Mouse (Mus musculus) intestine, postnatal 0 days (tissue): ENCODE results near the gene Sepsecs. TPM values are rescaled to one million over a fixed set of nuclear protein-coding genes. Genes with fewer than 3 reads are reported as not detected.

ENCODE experiments used
- ATAC-seq: fragments of 200-750 bp; cut with Nextera tagmentation; 2 replicates; pipeline ENCODE4 v1.8.0; 2017; ENCODE audit warnings: mild to moderate bottlenecking, moderate TSS enrichment, moderate library complexity
- H3K27ac ChIP-seq: fragments of 300-500 bp; sonication (generic); 2 replicates; pipeline ENCODE4 v1.5.1; 2014; ENCODE audit warnings: mild to moderate bottlenecking, low read depth, low read length, moderate library complexity
- H3K27me3 ChIP-seq: fragments of 300-500 bp; sonication (generic); replicated peaks from 2 replicates; pipeline ENCODE4 v1.6.1; 2014; ENCODE audit warnings: low read length, mixed read lengths; ENCODE audit not compliant: control insufficient read depth, insufficient read depth
- H3K36me3 ChIP-seq: fragments of 300-500 bp; sonication (generic); 2 replicates; pipeline ENCODE4 v1.6.1; 2014; ENCODE audit warnings: mild to moderate bottlenecking, moderate library complexity; ENCODE audit not compliant: control insufficient read depth, insufficient read depth
- H3K4me1 ChIP-seq: fragments of 300-500 bp; sonication (generic); replicated peaks from 2 replicates; pipeline ENCODE4 v1.6.1; 2014; ENCODE audit warnings: antibody characterized with exemption, low read length, mixed read lengths; ENCODE audit not compliant: control insufficient read depth, insufficient read depth
- H3K4me2 ChIP-seq: fragments of 300-500 bp; sonication (generic); replicated peaks from 2 replicates; pipeline ENCODE4 v1.6.1; 2014; ENCODE audit warnings: low read depth, mild to moderate bottlenecking, moderate library complexity
- H3K4me3 ChIP-seq: fragments of 300-500 bp; sonication (generic); 2 replicates; pipeline ENCODE4 v1.5.1; 2014; ENCODE audit warnings: low read depth, low read length
- H3K9ac ChIP-seq: fragments of 300-500 bp; sonication (generic); 2 replicates; pipeline ENCODE4 v1.6.1; 2014; ENCODE audit warnings: mild to moderate bottlenecking, low read depth, low read length
- H3K9me3 ChIP-seq: fragments of 300-500 bp; sonication (generic); 2 replicates; pipeline ENCODE4 v1.6.1; 2016; ENCODE audit warnings: mixed run types; ENCODE audit not compliant: control insufficient read depth
- CTCF ChIP-seq: sonication (generic); IDR thresholded peaks from 2 replicates; pipeline ENCODE4 v1.5.1; 2016; ENCODE audit warnings: low read depth, mild to moderate bottlenecking, control low read depth, antibody characterized with exemption, moderate library complexity
- WGBS: fragments of 180-500 bp; shearing (Covaris S2); extraction: QIAGEN DNeasy Blood & Tissue Kit; methylation state at CpG from one replicate; pipeline ENCODE4 v1.1.7; 2014; 5-methylcytosine and 5-hydroxymethylcytosine counted together
- polyA plus RNA-seq: library from polyadenylated mRNA; unstranded; fragments of >200 nt; fragmentation: Nextera tagmentation; extraction: Ambion mirVana; gene quantifications from 2 replicates; pipeline ENCODE4 v1.2.1, GENCODE M21; 2015

Gene Sepsecs
- polyA plus RNA-seq, 1 experiment from 2014 or later: 8.9 TPM

DNA sequence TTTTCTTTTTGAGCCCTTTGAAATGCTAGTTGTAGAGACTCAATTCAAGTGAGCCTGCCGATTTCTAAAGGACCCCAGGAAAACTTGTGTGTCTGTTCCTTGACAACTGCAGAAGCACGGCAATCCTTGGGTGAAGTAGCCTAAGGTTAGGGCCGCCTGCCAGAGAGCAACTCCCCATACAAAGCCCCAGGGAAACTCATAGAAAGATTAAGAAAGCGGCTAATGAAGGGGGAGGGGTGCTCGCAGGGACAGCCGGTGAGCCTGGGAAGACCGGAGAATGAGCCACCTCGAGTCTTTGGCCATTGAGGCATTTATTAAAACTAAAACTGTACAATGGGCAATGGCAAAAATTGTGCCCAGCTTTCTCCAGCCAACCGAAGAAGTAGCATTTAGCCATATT lies 3.8 kb upstream of the Sepsecs start:
- WGBS: 55% methylated on average over 9 of the region's 9 CpGs
- no peak for ATAC-seq
- Histone ChIP-seq H3K4me2 (no peak overlapping the region), H3K27me3 (no peaks in the 10 kb centered on the region), H3K4me1 (no peaks in the 10 kb centered on the region), H3K9ac (no peak overlapping the region), H3K36me3 (no peaks in the 10 kb centered on the region), H3K4me3 (no peak overlapping the region), H3K9me3 (no peaks in the 10 kb centered on the region), H3K27ac (no peak overlapping the region)
- no peak for TF ChIP-seq CTCF

DNA sequence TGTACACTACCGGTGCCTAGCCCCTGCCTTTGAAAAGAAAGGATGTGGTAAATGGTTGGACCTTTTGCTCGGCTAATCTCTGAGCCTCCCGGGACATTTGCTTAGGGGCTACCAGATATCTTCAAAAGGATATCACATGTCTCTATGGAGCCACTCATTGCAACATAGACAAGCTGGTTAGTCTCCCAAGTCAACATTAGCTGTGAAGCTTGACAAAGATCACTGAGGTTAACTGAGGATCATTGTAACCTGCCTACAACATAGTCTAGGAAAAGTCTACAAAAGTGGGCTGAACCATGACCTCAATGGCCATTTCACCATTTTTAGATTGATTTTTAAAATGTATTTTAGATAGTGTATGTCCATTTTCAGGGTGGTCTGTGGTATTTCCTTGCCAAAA lies 1.2 kb upstream of the Sepsecs start:
- 51% methylated on average over 3 of the region's 3 CpGs for WGBS
- TF ChIP-seq CTCF: no peak

DNA sequence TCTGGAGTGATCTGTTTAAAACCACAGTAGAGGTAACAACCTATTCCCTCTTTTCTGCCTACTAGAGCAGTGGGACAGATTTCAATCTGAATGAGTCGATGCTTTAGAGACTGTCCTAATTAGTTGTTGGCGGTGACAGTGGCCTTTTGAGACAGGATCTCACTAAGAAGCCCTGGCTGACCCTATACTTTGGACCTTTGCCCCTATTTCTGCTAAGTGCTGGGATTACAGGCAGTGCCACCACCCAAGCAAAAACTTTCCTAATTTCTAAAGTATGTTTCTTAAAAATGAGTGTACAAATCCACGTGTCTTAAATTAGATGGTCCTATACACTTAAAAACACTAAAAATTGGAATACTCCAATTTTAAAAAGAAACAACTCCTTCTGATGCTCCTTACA lies 2.7 kb downstream of the Sepsecs start:
- no peak overlapping the region for H3K9ac ChIP-seq
- H3K4me3 ChIP-seq: no peak overlapping the region
- H3K27ac ChIP-seq: no peak overlapping the region
- H3K36me3 ChIP-seq: peaks cover 24% of the 10 kb centered on the region
- H3K27me3 ChIP-seq: no peaks in the 10 kb centered on the region
- no peak overlapping the region for H3K4me2 ChIP-seq
- TF ChIP-seq CTCF: no peak
- WGBS: 85% methylated on average over 3 of the region's 3 CpGs
- H3K9me3 ChIP-seq: no peaks in the 10 kb centered on the region
- no peaks in the 10 kb centered on the region for H3K4me1 ChIP-seq
- ATAC-seq: no peak

More for the DNA sequence above, 1.2 kb upstream of the Sepsecs start:
- H3K4me2 ChIP-seq: no peak overlapping the region
- no peaks in the 10 kb centered on the region for H3K4me1 ChIP-seq
- no peaks in the 10 kb centered on the region for H3K27me3 ChIP-seq
- 0 out of 2 replicates have a peak, but pooled peaks cover under 1% of the 10 kb centered on the region for H3K36me3 ChIP-seq
- H3K4me3 ChIP-seq: no peak overlapping the region
- no peak overlapping the region for H3K27ac ChIP-seq
- no peak overlapping the region for H3K9ac ChIP-seq
- no peaks in the 10 kb centered on the region for H3K9me3 ChIP-seq
- ATAC-seq: no peak

DNA sequence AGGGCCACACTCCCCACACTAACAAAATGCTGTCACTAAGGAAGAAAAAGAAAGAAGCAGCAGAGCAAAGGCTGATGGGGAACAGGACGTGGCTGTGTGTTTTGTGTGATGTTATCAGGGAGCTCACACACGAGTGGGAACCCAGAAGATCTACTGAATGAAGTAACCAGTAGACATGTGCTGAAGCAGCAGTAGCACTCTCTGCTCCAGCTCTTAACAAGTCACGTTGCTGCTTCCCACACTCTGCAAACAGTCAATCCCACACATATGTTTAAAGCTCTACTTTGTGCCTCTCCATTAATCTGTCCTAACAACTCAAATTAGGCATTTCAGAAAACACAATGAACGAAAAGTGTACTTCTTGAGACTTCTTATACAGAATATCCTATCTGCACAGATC lies 11.6 kb downstream of the Sepsecs start:
- 73% methylated on average over 4 of the region's 4 CpGs for WGBS
- Histone ChIP-seq H3K9me3 (no peaks in the 10 kb centered on the region), H3K27ac (no peak overlapping the region), H3K9ac (no peak overlapping the region), H3K4me3 (no peak overlapping the region), H3K27me3 (no peaks in the 10 kb centered on the region), H3K4me2 (no peak overlapping the region), H3K4me1 (no peaks in the 10 kb centered on the region), H3K36me3 (peaks cover 33% of the 10 kb centered on the region)
- TF ChIP-seq CTCF: no peak
- ATAC-seq: no peak

DNA sequence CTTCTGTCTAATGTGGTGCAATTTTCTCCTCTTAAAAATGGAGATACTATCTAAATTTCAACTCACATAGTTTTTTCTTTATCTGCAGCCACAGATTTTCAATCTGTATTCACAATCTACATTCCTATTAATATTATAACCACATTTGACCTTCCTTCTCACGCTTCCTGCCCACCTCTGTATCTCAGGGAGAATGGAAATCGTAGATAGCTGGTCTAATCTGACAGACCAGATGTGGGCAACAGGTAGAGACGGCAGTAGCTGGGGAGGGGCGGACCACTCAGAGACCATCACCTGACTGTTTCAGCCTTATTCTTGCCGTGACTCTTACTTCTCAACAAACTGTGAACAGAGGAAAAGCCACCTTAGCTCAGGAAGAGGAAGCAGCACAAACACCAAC lies 12.2 kb downstream of the Sepsecs start:
- H3K27me3 ChIP-seq: no peaks in the 10 kb centered on the region
- no peak overlapping the region for H3K9ac ChIP-seq
- TF ChIP-seq CTCF: no peak
- WGBS: 91% methylated on average over 5 of the region's 5 CpGs
- no peak for ATAC-seq
- H3K4me2 ChIP-seq: no peak overlapping the region
- H3K27ac ChIP-seq: no peak overlapping the region
- no peak overlapping the region for H3K4me3 ChIP-seq
- H3K9me3 ChIP-seq: no peaks in the 10 kb centered on the region
- peaks cover 32% of the 10 kb centered on the region for H3K36me3 ChIP-seq
- H3K4me1 ChIP-seq: no peaks in the 10 kb centered on the region

DNA sequence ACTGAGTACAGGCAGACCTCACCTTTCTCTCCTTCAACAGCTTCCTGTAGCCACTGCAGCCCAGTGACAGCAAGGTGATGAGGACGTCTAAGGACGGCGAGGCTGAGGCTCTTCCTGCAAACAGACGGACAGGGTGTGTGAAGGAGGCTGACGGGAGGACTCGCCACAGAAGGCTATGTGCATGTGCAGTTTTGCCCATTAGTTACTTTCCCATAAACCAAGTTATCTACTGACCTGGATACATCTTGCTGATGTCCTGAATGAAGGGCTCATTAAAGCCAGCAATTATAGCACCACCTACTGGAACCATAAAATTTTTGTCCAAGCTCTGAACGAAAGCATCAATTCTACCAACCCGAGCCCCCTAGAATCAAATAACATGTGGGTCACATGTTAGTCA lies 13.5 kb downstream of the Sepsecs start:
- Histone ChIP-seq H3K9ac (no peak overlapping the region), H3K27me3 (no peaks in the 10 kb centered on the region), H3K4me3 (no peak overlapping the region), H3K27ac (no peak overlapping the region), H3K9me3 (no peaks in the 10 kb centered on the region), H3K4me2 (no peak overlapping the region), H3K4me1 (no peaks in the 10 kb centered on the region), H3K36me3 (peaks cover 26% of the 10 kb centered on the region)
- no peak for ATAC-seq
- peak; percentile 69 for TF ChIP-seq CTCF
- WGBS: 74% methylated on average over 8 of the region's 8 CpGs

DNA sequence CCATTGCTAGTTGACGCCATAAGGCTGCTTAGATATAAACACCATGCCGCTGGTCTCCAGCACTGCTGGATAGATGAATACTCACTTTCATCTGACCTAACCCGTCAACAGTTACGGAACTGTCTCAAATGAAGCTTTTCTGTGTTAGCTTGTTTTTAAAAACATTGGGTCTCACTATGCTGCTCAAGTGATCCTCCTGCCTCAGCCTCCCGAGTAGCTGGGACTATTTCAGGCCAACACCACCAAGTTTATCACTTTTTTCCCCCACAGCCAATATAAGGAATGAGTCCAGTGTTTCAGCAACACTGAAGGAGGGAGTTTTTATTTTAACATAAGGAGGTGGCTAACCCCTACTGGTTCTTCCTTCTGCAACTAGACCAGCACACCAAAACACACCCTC lies 14.5 kb downstream of the Sepsecs start:
- H3K4me3 ChIP-seq: no peak overlapping the region
- no peak for TF ChIP-seq CTCF
- no peak for ATAC-seq
- no peak overlapping the region for H3K9ac ChIP-seq
- no peaks in the 10 kb centered on the region for H3K27me3 ChIP-seq
- H3K4me1 ChIP-seq: no peaks in the 10 kb centered on the region
- H3K27ac ChIP-seq: no peak overlapping the region
- H3K9me3 ChIP-seq: no peaks in the 10 kb centered on the region
- WGBS: 85% methylated on average over 5 of the region's 5 CpGs
- peaks cover 24% of the 10 kb centered on the region for H3K36me3 ChIP-seq
- no peak overlapping the region for H3K4me2 ChIP-seq
